Mouse (Mus musculus): Measurements from ENCODE around the gene Parm1. TPM values are rescaled to one million over a fixed set of nuclear protein-coding genes. Genes with fewer than 3 reads are reported as not detected.
A peak's percentile ranks its signal among the peaks of the same experiment; 100 is the strongest.

Parm1 gene
- polyA plus RNA-seq, 1 experiment from 2014 or later = 27.1 TPM

- no peaks in the 10 kb centered on the region for H3K9me3 ChIP-seq (replicated peaks)
- no peak overlapping the region for H3K9ac ChIP-seq
- no peak overlapping the region for H3K4me3 ChIP-seq
- H3K27me3 ChIP-seq = no peaks in the 10 kb centered on the region
- 79% methylated on average over 3 of the region's 3 CpGs for WGBS
- no peak for ATAC-seq (replicated peaks; ENCODE audit: insufficient number of reproducible peaks, insufficient read depth, low FRiP score, low read depth)
- no peaks in the 10 kb centered on the region for H3K36me3 ChIP-seq
- peaks cover 12% of the 10 kb centered on the region for H3K4me1 ChIP-seq (replicated peaks)
- H3K27ac ChIP-seq = no peak overlapping the region
- H3K4me2 ChIP-seq = no peak overlapping the region
Observed at GRCm38 (mm10) chr5:91609511-91610300, 92.3 kb downstream of the Parm1 start.

- peaks cover 12% of the 10 kb centered on the region for H3K4me1 ChIP-seq (replicated peaks)
- H3K9ac ChIP-seq = no peak overlapping the region
- no peak for ATAC-seq (replicated peaks; ENCODE audit: insufficient number of reproducible peaks, insufficient read depth, low FRiP score, low read depth)
- H3K9me3 ChIP-seq (replicated peaks) = no peaks in the 10 kb centered on the region
- no peaks in the 10 kb centered on the region for H3K36me3 ChIP-seq
- no peak overlapping the region for H3K4me3 ChIP-seq
- H3K4me2 ChIP-seq = no peak overlapping the region
- no peaks in the 10 kb centered on the region for H3K27me3 ChIP-seq
- no peak overlapping the region for H3K27ac ChIP-seq
- 76% methylated on average over 2 of the region's 2 CpGs for WGBS
Observed at GRCm38 (mm10) chr5:91610499-91610898, 93.1 kb downstream of the Parm1 start.

- no peak overlapping the region for H3K4me3 ChIP-seq
- 85% methylated on average over 3 of the region's 3 CpGs for whole genome bisulfite sequencing
- H3K9ac ChIP-seq = no peak overlapping the region
- no peak overlapping the region for H3K4me2 ChIP-seq
- peaks cover 12% of the 10 kb centered on the region for H3K4me1 ChIP-seq (replicated peaks)
- H3K36me3 ChIP-seq = no peaks in the 10 kb centered on the region
- no peak overlapping the region for H3K27ac ChIP-seq
- no peak for ATAC-seq (replicated peaks; ENCODE audit: insufficient number of reproducible peaks, insufficient read depth, low FRiP score, low read depth)
- no peaks in the 10 kb centered on the region for H3K27me3 ChIP-seq
- H3K9me3 ChIP-seq (replicated peaks) = no peaks in the 10 kb centered on the region
Observed at GRCm38 (mm10) chr5:91611589-91611988, 94.2 kb downstream of the Parm1 start.

GRCm38 (mm10) chr5:91617331-91618233 is 100.2 kb downstream of the Parm1 start:
- H3K4me1 ChIP-seq (replicated peaks) = peaks cover 20% of the 10 kb centered on the region
- no peak overlapping the region for H3K27ac ChIP-seq
- H3K4me2 ChIP-seq = no peak overlapping the region
- WGBS = 65% methylated on average over 11 of the region's 11 CpGs
- ATAC-seq (replicated peaks; ENCODE audit: insufficient number of reproducible peaks, insufficient read depth, low FRiP score, low read depth) = no peak; the same call in 1 of the 2 replicates
- no peaks in the 10 kb centered on the region for H3K27me3 ChIP-seq
- H3K9ac ChIP-seq = no peak overlapping the region
- no peak overlapping the region for H3K4me3 ChIP-seq
- H3K36me3 ChIP-seq = no peaks in the 10 kb centered on the region
- H3K9me3 ChIP-seq (replicated peaks) = no peaks in the 10 kb centered on the region

- Histone ChIP-seq H3K36me3 (no peaks in the 10 kb centered on the region), H3K27ac (no peak overlapping the region), H3K27me3 (no peaks in the 10 kb centered on the region), H3K4me3 (no peak overlapping the region), H3K4me2 (no peak overlapping the region), H3K9me3 (replicated peaks) (no peaks in the 10 kb centered on the region), H3K9ac (no peak overlapping the region), H3K4me1 (replicated peaks) (peaks cover 20% of the 10 kb centered on the region)
- WGBS = 47% methylated on average over 4 of the region's 4 CpGs
- no peak for ATAC-seq (replicated peaks; ENCODE audit: insufficient number of reproducible peaks, insufficient read depth, low FRiP score, low read depth)
Observed at GRCm38 (mm10) chr5:91618661-91619173, 101.3 kb downstream of the Parm1 start.

- Histone ChIP-seq H3K4me3 (no peak overlapping the region), H3K4me1 (replicated peaks) (peaks cover 20% of the 10 kb centered on the region), H3K27me3 (no peaks in the 10 kb centered on the region), H3K36me3 (no peaks in the 10 kb centered on the region), H3K27ac (no peak overlapping the region), H3K9ac (no peak overlapping the region), H3K9me3 (replicated peaks) (no peaks in the 10 kb centered on the region), H3K4me2 (no peak overlapping the region)
- WGBS = 89% methylated on average over 6 of the region's 6 CpGs
- no peak for ATAC-seq (replicated peaks; ENCODE audit: insufficient number of reproducible peaks, insufficient read depth, low FRiP score, low read depth)
Observed at GRCm38 (mm10) chr5:91621197-91621596, 103.8 kb downstream of the Parm1 start.

GRCm38 (mm10) chr5:91626823-91627222 is 109.4 kb downstream of the Parm1 start:
- Histone ChIP-seq H3K4me1 (replicated peaks) (peaks cover 12% of the 10 kb centered on the region), H3K4me3 (no peak overlapping the region), H3K9me3 (replicated peaks) (no peaks in the 10 kb centered on the region), H3K27ac (no peak overlapping the region), H3K36me3 (no peaks in the 10 kb centered on the region; the same call in 1 of the 2 replicates), H3K27me3 (no peaks in the 10 kb centered on the region), H3K4me2 (no peak overlapping the region), H3K9ac (no peak overlapping the region)
- 81% methylated on average over 7 of the region's 7 CpGs for WGBS
- ATAC-seq (replicated peaks; ENCODE audit: insufficient number of reproducible peaks, insufficient read depth, low FRiP score, low read depth) = no peak

GRCm38 (mm10) chr5:91629472-91629871 is 112.1 kb downstream of the Parm1 start:
- peak; percentile 94 for ATAC-seq (replicated peaks; ENCODE audit: insufficient number of reproducible peaks, insufficient read depth, low FRiP score, low read depth)

GRCm38 (mm10) chr5:91651330-91651729 is 133.9 kb downstream of the Parm1 start:
- Histone ChIP-seq H3K27me3 (no peaks in the 10 kb centered on the region), H3K4me1 (replicated peaks) (no peaks in the 10 kb centered on the region), H3K36me3 (no peaks in the 10 kb centered on the region), H3K4me2 (no peak overlapping the region), H3K9me3 (replicated peaks) (no peaks in the 10 kb centered on the region), H3K4me3 (no peak overlapping the region), H3K27ac (no peak overlapping the region), H3K9ac (no peak overlapping the region)
- ATAC-seq (replicated peaks; ENCODE audit: insufficient number of reproducible peaks, insufficient read depth, low FRiP score, low read depth) = no peak
- WGBS = 91% methylated on average over 4 of the region's 4 CpGs

More at GRCm38 (mm10) chr5:91629472-91629871, 112.1 kb downstream of the Parm1 start:
- no peak overlapping the region for H3K4me3 ChIP-seq
- H3K4me1 ChIP-seq (replicated peaks) = peaks cover 12% of the 10 kb centered on the region
- no peak overlapping the region for H3K9ac ChIP-seq
- no peaks in the 10 kb centered on the region for H3K27me3 ChIP-seq
- H3K9me3 ChIP-seq (replicated peaks) = no peaks in the 10 kb centered on the region
- 16% methylated on average over 5 of the region's 5 CpGs for WGBS
- no peaks in the 10 kb centered on the region; the same call in 1 of the 2 replicates for H3K36me3 ChIP-seq
- no peak overlapping the region for H3K4me2 ChIP-seq
- peak overlapping the region; percentile 88 for H3K27ac ChIP-seq

GRCm38 (mm10) chr5:91653061-91653915 is 135.9 kb downstream of the Parm1 start:
- Histone ChIP-seq H3K36me3 (no peaks in the 10 kb centered on the region), H3K27me3 (no peaks in the 10 kb centered on the region), H3K9ac (no peak overlapping the region), H3K9me3 (replicated peaks) (no peaks in the 10 kb centered on the region), H3K4me3 (no peak overlapping the region), H3K4me2 (no peak overlapping the region), H3K27ac (no peak overlapping the region), H3K4me1 (replicated peaks) (no peaks in the 10 kb centered on the region)
- WGBS = 79% methylated on average over 14 of the region's 14 CpGs
- ATAC-seq (replicated peaks; ENCODE audit: insufficient number of reproducible peaks, insufficient read depth, low FRiP score, low read depth) = no peak

Data from heart, embryonic 15.5 days (tissue).